Mouse (Mus musculus): Measurements from ENCODE around the gene Hoxd3.

DNA sequence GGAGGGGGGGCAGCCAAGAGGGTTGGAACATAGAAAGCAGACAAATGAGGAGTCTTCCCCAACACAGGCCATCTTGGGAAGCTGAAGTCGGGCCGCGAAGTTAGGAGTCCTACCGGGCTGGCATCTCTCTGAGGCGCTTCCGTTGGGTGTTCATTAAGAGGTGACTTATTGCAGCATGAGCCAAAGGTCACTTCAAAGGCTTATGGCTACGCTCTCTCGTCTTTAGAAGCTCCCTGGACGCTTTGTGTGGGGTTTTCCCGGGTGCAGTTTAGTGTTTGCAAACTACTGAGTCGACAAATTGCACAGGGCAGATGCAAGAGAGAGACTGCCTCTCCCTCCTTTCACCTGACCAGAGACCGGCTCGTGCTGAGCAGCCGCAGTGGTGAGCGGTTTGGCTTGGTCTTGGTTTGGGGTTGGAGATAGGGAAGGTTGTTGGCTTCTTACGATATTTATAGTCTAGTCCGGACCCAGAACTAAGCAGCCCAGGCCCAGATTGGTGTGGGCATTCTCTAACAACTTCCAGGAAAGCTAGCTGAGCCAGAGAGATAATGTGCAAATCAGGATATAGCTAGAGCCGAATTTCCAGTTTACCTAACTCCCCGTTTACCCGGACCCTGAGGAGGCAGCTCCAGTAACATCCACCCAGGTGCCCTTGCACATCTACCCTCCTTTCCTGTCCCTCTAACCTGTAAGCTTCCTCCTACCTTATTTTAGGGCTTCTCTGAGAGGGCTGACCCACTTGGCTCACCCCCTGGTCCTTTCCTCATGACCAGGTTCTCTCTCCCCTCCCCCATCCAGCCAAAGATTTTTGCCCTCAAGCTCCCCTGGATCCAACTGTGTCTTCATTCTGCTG, 27.1 kb downstream of the Hoxd3 start:
- no peak for TF ChIP-seq POLR2A (IDR thresholded peaks at IDR 0.05; ENCODE audit: control insufficient read depth in 1 of 2, insufficient read depth in 1 of 2, low read depth in 1 of 2, low read length in 2 of 2, poor library complexity in 1 of 2)
- no peak for TF ChIP-seq POLR2AphosphoS5 (IDR thresholded peaks at IDR 0.05; ENCODE audit: borderline replicate concordance, low read depth, low read length)
- TF ChIP-seq CTCF (IDR thresholded peaks at IDR 0.05 in 2 of 3, conservative IDR thresholded peaks at IDR 0.05 in 1 of 3; ENCODE audit: control insufficient read depth in 1 of 3, insufficient read depth in 1 of 3, low read depth in 2 of 3, low read length in 3 of 3, poor library complexity in 1 of 3, severe bottlenecking in 1 of 3): no peak
- TF ChIP-seq EP300 (IDR thresholded peaks at IDR 0.05; ENCODE audit: low read depth in 1 of 2, low read length in 2 of 2): no peak
- TF ChIP-seq MAX (IDR thresholded peaks at IDR 0.05; ENCODE audit: low read length): no peak
- TF ChIP-seq ZC3H11A (IDR thresholded peaks at IDR 0.05; ENCODE audit: low read depth, low read length): no peak
- TF ChIP-seq TCF12 (IDR thresholded peaks at IDR 0.05; ENCODE audit: low read depth, low read length): no peak
- no peak for TF ChIP-seq JUND (IDR thresholded peaks at IDR 0.05; ENCODE audit: low read depth, low read length)
- no peak for TF ChIP-seq MYC (IDR thresholded peaks at IDR 0.05; ENCODE audit: low read depth, low read length)
- no peak for TF ChIP-seq POLR2AphosphoS2 (IDR thresholded peaks at IDR 0.05; ENCODE audit: low read length)
- no peak for TF ChIP-seq GATA1 (IDR thresholded peaks at IDR 0.05; ENCODE audit: low read depth, low read length)
- TF ChIP-seq GABPA (IDR thresholded peaks at IDR 0.05; ENCODE audit: low read depth, low read length): no peak
- TF ChIP-seq ELF1 (IDR thresholded peaks at IDR 0.05; ENCODE audit: low read depth, low read length): no peak
- no peak for TF ChIP-seq SIN3A (IDR thresholded peaks at IDR 0.05; ENCODE audit: low read length)
